Mouse (Mus musculus): ENCODE results near the gene Olfr1232.

Olfr1232 gene

DNA sequence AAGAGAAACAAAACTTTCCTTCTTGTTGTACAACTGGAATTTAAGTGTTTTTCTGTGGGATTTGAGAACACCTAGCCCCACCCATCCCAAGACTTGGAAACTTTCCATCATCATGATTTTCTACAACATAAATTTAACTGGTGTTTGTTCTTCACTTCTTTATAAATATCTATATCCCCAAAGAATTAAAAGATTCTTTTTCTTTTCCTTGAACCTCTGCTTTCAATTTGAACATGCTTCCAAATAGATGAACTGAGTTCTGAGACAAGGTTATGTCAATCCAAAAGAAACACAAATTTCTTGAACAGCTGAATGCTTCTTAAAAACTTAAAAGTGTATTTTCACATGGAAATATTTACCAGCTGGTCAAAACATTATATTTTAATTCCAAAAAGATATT, at the start of gene Olfr1232:
Gene Olfr1232, minus strand, starts transcription at position 101 of the 400 bp plus-strand sequence.
- DNase-seq = no peak

DNA sequence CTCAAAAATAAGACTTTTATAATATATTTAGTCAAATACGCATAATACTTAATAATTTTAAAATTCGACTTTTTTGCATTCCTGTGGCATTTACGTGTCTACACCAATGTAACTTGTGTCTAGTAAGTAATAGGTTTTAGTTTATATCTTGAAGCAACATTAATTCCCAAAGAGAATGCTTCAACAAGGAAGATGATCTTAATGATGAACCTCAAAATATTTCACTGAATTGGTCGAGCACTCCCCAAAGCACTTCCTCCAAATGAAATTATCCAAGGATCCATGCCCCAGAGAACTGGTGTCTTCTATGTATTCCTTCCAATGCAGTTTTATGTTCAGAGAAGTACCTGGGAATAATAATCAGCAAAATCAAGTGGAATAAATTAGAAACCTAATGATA, 35.3 kb upstream of the Olfr1232 start, which contains the start of gene Olfr1234:
Gene Olfr1234, minus strand, starts transcription at position 101 of the 400 bp plus-strand sequence.
- DNase-seq = no peak

DNA sequence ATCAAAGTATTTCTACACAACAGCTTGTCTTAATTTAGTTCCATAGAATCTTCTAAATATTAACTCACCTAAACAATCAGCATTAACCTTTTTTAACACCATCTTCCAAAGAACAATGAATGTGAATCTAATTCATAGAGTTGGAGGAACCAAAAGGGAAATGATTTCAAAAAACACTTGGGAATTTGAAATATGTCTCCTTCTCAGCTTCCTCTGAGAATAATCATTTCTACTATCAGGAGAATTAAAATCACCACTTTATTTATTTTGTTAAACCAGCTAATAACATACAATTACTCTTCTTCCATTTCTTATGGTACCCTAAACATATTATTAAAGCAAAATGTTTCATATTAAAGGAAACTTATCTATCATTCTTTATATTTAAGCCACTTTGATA, 12.8 kb upstream of the Olfr1232 start, which contains the start of gene Olfr1233:
Gene Olfr1233, minus strand, starts transcription at position 101 of the 400 bp plus-strand sequence.
- DNase-seq = no peak

DNA sequence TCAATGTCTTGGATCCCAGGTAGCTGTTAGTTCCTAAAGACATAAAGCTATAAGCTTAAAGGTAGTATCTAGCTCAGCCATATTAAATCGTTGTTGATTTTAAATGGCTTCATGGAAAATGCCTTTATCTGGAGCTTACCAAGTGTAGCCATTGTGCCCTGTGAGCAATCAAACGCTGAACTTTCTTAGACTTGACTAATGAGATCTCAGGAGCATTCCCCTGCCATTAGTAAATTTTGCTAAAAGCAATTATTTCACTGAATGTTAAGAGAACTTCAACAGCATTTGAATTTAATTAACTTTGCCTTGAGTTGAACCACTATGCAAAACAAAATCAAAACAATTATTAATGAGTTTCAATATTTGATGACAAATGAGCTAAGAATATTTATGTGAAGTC, 22.5 kb downstream of the Olfr1232 start, which contains the start of gene Olfr1231:
Gene Olfr1231, minus strand, starts transcription at position 101 of the 400 bp plus-strand sequence.
- no peak for DNase-seq

DNA sequence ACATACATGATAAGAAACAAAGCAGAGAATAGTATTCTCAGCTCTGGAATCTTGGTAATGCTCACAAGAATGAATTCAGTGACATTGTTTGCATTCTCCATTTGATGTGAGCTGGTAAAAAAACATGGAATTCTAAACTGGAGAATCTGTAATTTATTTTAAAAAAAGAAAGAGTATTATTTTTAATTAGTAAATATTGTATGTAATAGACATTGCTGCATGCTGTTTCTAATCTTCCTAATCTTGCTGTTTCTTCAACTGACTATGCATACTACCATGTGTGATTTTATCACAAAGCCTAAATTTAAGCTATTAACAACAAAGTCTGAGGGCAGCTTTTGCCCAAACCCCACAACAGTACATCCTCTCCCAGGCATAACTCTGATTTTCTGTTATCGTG, 32.3 kb downstream of the Olfr1232 start, which contains the start of gene Olfr1230:
Gene Olfr1230, minus strand, starts transcription at position 101 of the 400 bp plus-strand sequence.
- no peak for DNase-seq

DNA sequence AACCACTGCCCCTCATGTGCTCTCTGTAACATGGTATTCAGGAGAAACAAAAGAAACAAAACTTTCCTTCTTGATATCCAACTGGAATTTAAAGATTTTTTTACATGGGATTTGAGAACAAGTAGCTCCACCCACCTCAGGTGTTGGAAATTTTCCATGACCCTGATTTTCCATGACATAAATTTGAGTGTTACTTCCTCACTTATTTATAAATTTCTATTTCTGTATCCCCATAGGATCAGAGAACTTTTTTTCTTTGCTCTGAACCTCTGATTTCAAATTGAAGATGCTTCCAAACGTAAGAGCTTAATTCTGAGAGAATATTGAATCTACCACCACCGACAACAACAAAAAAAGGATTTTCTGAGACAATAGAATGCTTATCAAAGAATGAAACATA, 41.6 kb downstream of the Olfr1232 start, which contains the start of gene Olfr1229:
Gene Olfr1229, minus strand, starts transcription at position 101 of the 400 bp plus-strand sequence.
- no peak for DNase-seq
